Mouse (Mus musculus) CD4-positive helper T cell, adult 2 months (primary cell): ENCODE measurements around the gene Slc16a9.

ENCODE experiments used
- DNase-seq: peaks from one replicate; pipeline ENCODE4 v3.0.0-alpha.2; 2012; ENCODE audit warnings: low read depth, missing footprints, low spot score

Slc16a9 gene

GRCm38 (mm10) chr10:70299653-70300052, 54.8 kb downstream of the Slc16a9 start:
- DNase-seq = no peak

- DNase-seq = no peak
Measured at GRCm38 (mm10) chr10:70301190-70301589, 56.3 kb downstream of the Slc16a9 start.

- no peak for DNase-seq
Measured at GRCm38 (mm10) chr10:70303203-70303602, 58.3 kb downstream of the Slc16a9 start.

GRCm38 (mm10) chr10:70305683-70306082, 60.8 kb downstream of the Slc16a9 start:
- no peak for DNase-seq

- DNase-seq = no peak
Measured at GRCm38 (mm10) chr10:70309416-70309815, 64.5 kb downstream of the Slc16a9 start.

GRCm38 (mm10) chr10:70310646-70311045, 65.7 kb downstream of the Slc16a9 start:
- DNase-seq = no peak

GRCm38 (mm10) chr10:70315895-70316294, 71.0 kb downstream of the Slc16a9 start:
- DNase-seq = no peak

GRCm38 (mm10) chr10:70316856-70317255, 72.0 kb downstream of the Slc16a9 start:
- no peak for DNase-seq

- no peak for DNase-seq
Measured at GRCm38 (mm10) chr10:70317394-70317965, 72.6 kb downstream of the Slc16a9 start.

GRCm38 (mm10) chr10:70318630-70319029, 73.7 kb downstream of the Slc16a9 start:
- peak; percentile 39 for DNase-seq

- no peak for DNase-seq
Measured at GRCm38 (mm10) chr10:70325518-70325917, 80.6 kb downstream of the Slc16a9 start.

GRCm38 (mm10) chr10:70327331-70327730, 82.4 kb downstream of the Slc16a9 start:
- DNase-seq = no peak

GRCm38 (mm10) chr10:70328139-70328538, 83.2 kb downstream of the Slc16a9 start:
- no peak for DNase-seq
